Mouse (Mus musculus): ENCODE data around the gene Slc28a3. TPM values are rescaled to one million over a fixed set of nuclear protein-coding genes. Genes with fewer than 3 reads are reported as not detected.

Gene Slc28a3
- total and polyA plus RNA-seq, 2 experiments from 2014 or later = not detected

DNA sequence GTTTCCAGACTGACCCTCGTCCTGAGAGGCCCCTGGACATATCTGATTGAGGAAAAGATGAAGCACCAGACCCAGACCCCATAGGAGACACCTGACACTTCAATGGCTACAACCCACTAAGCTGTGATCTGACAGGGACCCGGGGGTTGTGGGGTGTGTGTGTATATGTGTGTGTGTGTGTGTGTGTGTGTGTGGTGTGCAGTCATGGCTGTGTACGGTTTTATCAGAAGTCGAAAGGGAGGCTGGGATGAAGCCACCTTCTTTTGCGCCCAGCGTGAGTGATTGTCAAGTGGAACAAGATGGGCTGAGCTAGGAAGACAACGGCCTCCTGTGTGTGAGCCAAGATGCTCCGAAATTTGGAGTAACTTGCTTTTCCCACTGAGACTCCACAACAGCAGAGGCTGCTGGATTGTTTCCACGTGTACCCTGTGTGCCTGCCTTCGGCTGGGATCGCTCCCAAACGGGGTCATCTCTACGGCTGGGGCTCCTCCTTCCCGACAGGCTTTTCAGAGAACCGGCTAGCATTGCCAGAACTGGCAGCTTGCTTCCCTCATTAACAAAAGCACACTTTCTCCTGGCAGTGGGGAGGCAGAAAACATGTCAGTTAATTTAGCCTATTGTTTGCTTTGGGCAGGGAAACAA is 50.1 kb downstream of the Slc28a3 start:
- Histone ChIP-seq H3K4me3 (ENCODE audit: low read depth, low read length) (no peak overlapping the region), H3K9ac (replicated peaks; ENCODE audit: low read depth, low read length) (no peak overlapping the region), H3K4me2 (ENCODE audit: low read depth, low read length) (no peak overlapping the region), H3K9me3 (replicated peaks; ENCODE audit: control insufficient read depth, low read length) (no peaks in the 10 kb centered on the region), H3K36me3 (replicated peaks; ENCODE audit: control insufficient read depth, insufficient read depth, low read length) (no peaks in the 10 kb centered on the region), H3K27ac (ENCODE audit: low read depth) (no peak overlapping the region), H3K4me1 (ENCODE audit: control insufficient read depth, insufficient read depth) (no peaks in the 10 kb centered on the region), H3K27me3 (ENCODE audit: control insufficient read depth, insufficient read depth, low read length) (no peaks in the 10 kb centered on the region)
- WGBS = 65% methylated on average over 15 of the region's 15 CpGs
- no peak for TF ChIP-seq CTCF (IDR thresholded peaks at IDR 0.05; ENCODE audit: low read depth)
- TF ChIP-seq EP300 (IDR thresholded peaks at IDR 0.05; ENCODE audit: low read depth) = no peak
- ATAC-seq (ENCODE audit: insufficient read depth, low read depth) (no peak), DNase-seq (ENCODE audit: low spot score) (no peak)

DNA sequence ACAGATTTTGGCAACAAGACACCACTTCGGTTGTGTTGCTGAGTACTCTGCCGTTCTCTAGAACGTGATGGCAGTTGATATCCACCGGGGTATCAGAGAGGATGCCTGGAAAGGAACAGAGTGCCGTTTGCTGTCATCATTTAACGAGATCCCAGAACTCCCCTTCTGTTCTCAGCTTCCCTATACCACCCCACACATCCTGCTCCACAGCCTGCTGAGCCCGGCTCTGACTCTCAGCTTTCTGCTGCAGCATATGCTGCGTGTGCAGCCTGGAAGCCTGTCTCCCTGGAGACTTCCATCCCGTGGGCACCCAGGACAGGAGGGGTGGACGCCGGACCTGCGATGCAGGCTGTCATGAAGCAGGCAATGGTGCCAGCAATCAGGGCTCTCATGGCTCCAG is 52.5 kb downstream of the Slc28a3 start:
- ATAC-seq (ENCODE audit: insufficient read depth, low read depth) (no peak), DNase-seq (ENCODE audit: low spot score) (no peak)
- Histone ChIP-seq H3K27ac (ENCODE audit: low read depth) (no peak overlapping the region), H3K4me1 (ENCODE audit: control insufficient read depth, insufficient read depth) (no peaks in the 10 kb centered on the region), H3K9ac (replicated peaks; ENCODE audit: low read depth, low read length) (no peak overlapping the region), H3K36me3 (replicated peaks; ENCODE audit: control insufficient read depth, insufficient read depth, low read length) (no peaks in the 10 kb centered on the region), H3K4me3 (ENCODE audit: low read depth, low read length) (no peak overlapping the region), H3K27me3 (ENCODE audit: control insufficient read depth, insufficient read depth, low read length) (no peaks in the 10 kb centered on the region), H3K9me3 (replicated peaks; ENCODE audit: control insufficient read depth, low read length) (no peaks in the 10 kb centered on the region), H3K4me2 (ENCODE audit: low read depth, low read length) (no peak overlapping the region)
- TF ChIP-seq CTCF (IDR thresholded peaks at IDR 0.05; ENCODE audit: low read depth) (no peak), EP300 (IDR thresholded peaks at IDR 0.05; ENCODE audit: low read depth) (no peak)
- 66% methylated on average over 12 of the region's 12 CpGs for WGBS

DNA sequence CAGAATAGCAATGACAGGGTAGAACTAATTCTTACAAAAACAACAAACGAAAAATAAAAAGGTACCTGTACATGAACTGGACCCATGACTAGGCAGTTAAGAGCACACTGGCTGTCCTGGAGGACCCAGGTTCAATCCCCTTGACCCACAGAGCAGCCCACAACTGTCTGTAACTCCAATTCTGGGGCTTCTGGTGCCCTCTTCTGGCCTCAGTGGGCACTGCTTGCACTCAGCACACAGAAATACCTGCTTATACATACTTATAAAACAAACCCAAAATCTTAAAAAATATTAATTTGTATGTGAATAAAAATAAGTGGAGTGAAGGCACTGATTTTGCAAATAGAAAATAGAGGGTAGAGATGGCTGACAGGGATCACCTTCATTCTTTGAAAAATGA is 54.7 kb downstream of the Slc28a3 start:
- no peak for TF ChIP-seq EP300 (IDR thresholded peaks at IDR 0.05; ENCODE audit: low read depth)
- peak; percentile 31 for TF ChIP-seq CTCF (IDR thresholded peaks at IDR 0.05; ENCODE audit: low read depth)
- no peak overlapping the region for H3K9ac ChIP-seq (replicated peaks; ENCODE audit: low read depth, low read length)
- DNase-seq (ENCODE audit: low spot score) = no peak
- ATAC-seq (ENCODE audit: insufficient read depth, low read depth) = no peak
- H3K36me3 ChIP-seq (replicated peaks; ENCODE audit: control insufficient read depth, insufficient read depth, low read length) = no peaks in the 10 kb centered on the region
- H3K9me3 ChIP-seq (replicated peaks; ENCODE audit: control insufficient read depth, low read length) = no peaks in the 10 kb centered on the region
- no peak overlapping the region for H3K27ac ChIP-seq (ENCODE audit: low read depth)
- H3K4me3 ChIP-seq (ENCODE audit: low read depth, low read length) = no peak overlapping the region
- H3K27me3 ChIP-seq (ENCODE audit: control insufficient read depth, insufficient read depth, low read length) = no peaks in the 10 kb centered on the region
- no peaks in the 10 kb centered on the region for H3K4me1 ChIP-seq (ENCODE audit: control insufficient read depth, insufficient read depth)
- WGBS = 67% methylated on average over 1 of the region's 1 CpGs
- H3K4me2 ChIP-seq (ENCODE audit: low read depth, low read length) = no peak overlapping the region

DNA sequence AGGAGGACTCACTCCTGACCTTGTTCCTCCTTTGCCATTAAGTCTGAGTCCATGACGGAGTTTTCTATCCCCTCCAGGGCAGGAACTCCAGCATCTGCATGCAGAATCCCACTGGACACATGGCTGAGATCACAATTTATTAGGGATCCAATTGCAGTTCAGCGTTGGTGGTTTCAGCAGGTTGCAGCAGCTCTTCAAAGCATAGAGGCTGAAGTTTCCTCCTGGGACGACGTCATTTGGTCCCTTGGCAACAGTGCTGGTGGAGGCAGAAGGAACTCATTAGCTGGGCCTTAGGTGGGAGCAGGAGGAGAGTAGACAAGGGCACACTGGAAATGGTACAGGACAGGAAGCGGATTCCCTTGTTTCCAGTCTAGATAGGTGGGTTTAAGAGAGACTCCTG is 55.1 kb downstream of the Slc28a3 start:
- Histone ChIP-seq H3K4me1 (ENCODE audit: control insufficient read depth, insufficient read depth) (no peaks in the 10 kb centered on the region), H3K9ac (replicated peaks; ENCODE audit: low read depth, low read length) (no peak overlapping the region), H3K27me3 (ENCODE audit: control insufficient read depth, insufficient read depth, low read length) (no peaks in the 10 kb centered on the region), H3K36me3 (replicated peaks; ENCODE audit: control insufficient read depth, insufficient read depth, low read length) (no peaks in the 10 kb centered on the region), H3K27ac (ENCODE audit: low read depth) (no peak overlapping the region), H3K9me3 (replicated peaks; ENCODE audit: control insufficient read depth, low read length) (no peaks in the 10 kb centered on the region), H3K4me2 (ENCODE audit: low read depth, low read length) (no peak overlapping the region), H3K4me3 (ENCODE audit: low read depth, low read length) (no peak overlapping the region)
- no peak for ATAC-seq (ENCODE audit: insufficient read depth, low read depth)
- no peak for DNase-seq (ENCODE audit: low spot score)
- no peak for TF ChIP-seq EP300 (IDR thresholded peaks at IDR 0.05; ENCODE audit: low read depth)
- no peak for TF ChIP-seq CTCF (IDR thresholded peaks at IDR 0.05; ENCODE audit: low read depth)
- WGBS = 67% methylated on average over 5 of the region's 5 CpGs

DNA sequence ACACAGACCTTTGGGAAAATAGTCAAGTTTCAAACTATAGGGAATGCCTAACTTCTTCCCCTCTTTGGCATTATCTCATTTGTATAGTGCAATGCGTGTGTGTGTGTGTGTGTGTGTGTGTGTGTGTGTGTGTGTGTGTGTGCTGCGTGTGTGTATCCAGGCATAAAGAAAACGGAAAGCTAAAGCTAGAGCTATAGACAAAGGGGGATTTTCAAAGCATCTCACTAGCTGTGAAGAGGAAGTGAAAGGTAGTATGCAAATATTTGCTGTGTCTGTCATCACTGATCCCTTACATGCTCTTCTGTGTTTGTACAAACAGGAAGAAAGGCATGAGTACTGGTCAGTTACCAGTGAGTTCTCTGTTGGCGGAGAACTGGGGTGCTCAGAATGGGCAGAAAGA is 58.8 kb downstream of the Slc28a3 start:
- Histone ChIP-seq H3K9ac (replicated peaks; ENCODE audit: low read depth, low read length) (no peak overlapping the region), H3K4me2 (ENCODE audit: low read depth, low read length) (no peak overlapping the region), H3K4me1 (ENCODE audit: control insufficient read depth, insufficient read depth) (no peaks in the 10 kb centered on the region), H3K36me3 (replicated peaks; ENCODE audit: control insufficient read depth, insufficient read depth, low read length) (no peaks in the 10 kb centered on the region), H3K9me3 (replicated peaks; ENCODE audit: control insufficient read depth, low read length) (no peaks in the 10 kb centered on the region), H3K4me3 (ENCODE audit: low read depth, low read length) (no peak overlapping the region), H3K27me3 (ENCODE audit: control insufficient read depth, insufficient read depth, low read length) (no peaks in the 10 kb centered on the region), H3K27ac (ENCODE audit: low read depth) (no peak overlapping the region)
- ATAC-seq (ENCODE audit: insufficient read depth, low read depth) (no peak), DNase-seq (ENCODE audit: low spot score) (no peak)
- WGBS = 81% methylated on average over 4 of the region's 4 CpGs
- TF ChIP-seq CTCF (IDR thresholded peaks at IDR 0.05; ENCODE audit: low read depth) (no peak), EP300 (IDR thresholded peaks at IDR 0.05; ENCODE audit: low read depth) (no peak)

DNA sequence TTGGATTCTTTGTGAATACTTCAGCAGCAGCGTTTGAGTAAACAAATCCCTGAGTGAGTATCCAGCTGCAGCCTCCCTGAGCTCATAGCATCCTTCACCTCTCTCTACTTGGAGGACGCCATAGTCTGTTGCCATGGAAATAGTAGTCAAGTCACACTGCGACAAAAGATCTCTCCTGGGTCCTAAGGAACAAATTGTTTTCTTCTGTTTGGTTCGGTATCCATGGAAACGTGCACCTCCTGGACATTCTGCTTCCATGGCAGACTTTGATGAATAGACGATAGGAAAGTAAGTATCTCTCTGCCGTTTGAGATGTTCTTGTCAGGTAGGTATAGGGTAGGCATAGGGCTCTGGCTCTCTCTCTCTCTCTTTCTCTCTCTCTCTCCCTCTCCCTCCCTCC is 63.1 kb downstream of the Slc28a3 start:
- peak; percentile 35 for DNase-seq (ENCODE audit: low spot score)
- no peak for TF ChIP-seq EP300 (IDR thresholded peaks at IDR 0.05; ENCODE audit: low read depth)
- TF ChIP-seq CTCF (IDR thresholded peaks at IDR 0.05; ENCODE audit: low read depth) = no peak
- H3K27ac ChIP-seq (ENCODE audit: low read depth) = no peak overlapping the region
- H3K4me2 ChIP-seq (ENCODE audit: low read depth, low read length) = no peak overlapping the region
- 0 out of 2 replicates have a peak, but pooled peaks cover 8% of the 10 kb centered on the region for H3K27me3 ChIP-seq (ENCODE audit: control insufficient read depth, insufficient read depth, low read length)
- no peak overlapping the region for H3K4me3 ChIP-seq (ENCODE audit: low read depth, low read length)
- no peaks in the 10 kb centered on the region for H3K36me3 ChIP-seq (replicated peaks; ENCODE audit: control insufficient read depth, insufficient read depth, low read length)
- no peak overlapping the region for H3K9ac ChIP-seq (replicated peaks; ENCODE audit: low read depth, low read length)
- H3K4me1 ChIP-seq (ENCODE audit: control insufficient read depth, insufficient read depth) = no peaks in the 10 kb centered on the region
- no peak for ATAC-seq (ENCODE audit: insufficient read depth, low read depth)
- 47% methylated on average over 7 of the region's 7 CpGs for WGBS
- no peaks in the 10 kb centered on the region for H3K9me3 ChIP-seq (replicated peaks; ENCODE audit: control insufficient read depth, low read length)
